Mouse (Mus musculus): ENCODE measurements at regions not wholly inside any gene's neighbourhood (a gene's known extent, or its start where the extent isn't known, plus 50 kb on each side); places are given as distances from the start of the nearest gene placed in this dataset.
"Not testable (repeated sequence)": the region's sequence is repeated elsewhere in the genome, so short reads cannot be mapped to it uniquely, and the experiment has no call there.

DNA sequence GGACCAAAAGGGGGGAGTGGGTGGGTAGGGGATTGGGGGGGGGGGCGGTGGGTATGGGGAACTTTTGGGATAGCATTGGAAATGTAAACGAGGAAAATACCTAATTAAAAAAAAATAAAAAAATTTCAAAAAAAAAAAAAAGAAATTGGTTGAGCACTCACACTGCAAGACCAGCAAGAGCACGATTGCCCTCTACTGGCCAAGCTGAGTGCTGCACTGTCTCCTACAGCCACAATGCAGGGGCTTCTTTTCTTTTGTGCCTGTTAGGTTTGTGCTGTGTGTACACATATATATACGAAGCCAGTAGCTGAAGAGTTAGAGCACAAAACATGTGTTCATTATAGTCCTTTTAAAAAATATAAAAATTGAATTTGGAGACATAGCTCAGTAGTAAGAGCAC lies 55.6 kb downstream of the Mup20 start:
- peak in 1 of 2 experiments; percentile 10 for DNase-seq

DNA sequence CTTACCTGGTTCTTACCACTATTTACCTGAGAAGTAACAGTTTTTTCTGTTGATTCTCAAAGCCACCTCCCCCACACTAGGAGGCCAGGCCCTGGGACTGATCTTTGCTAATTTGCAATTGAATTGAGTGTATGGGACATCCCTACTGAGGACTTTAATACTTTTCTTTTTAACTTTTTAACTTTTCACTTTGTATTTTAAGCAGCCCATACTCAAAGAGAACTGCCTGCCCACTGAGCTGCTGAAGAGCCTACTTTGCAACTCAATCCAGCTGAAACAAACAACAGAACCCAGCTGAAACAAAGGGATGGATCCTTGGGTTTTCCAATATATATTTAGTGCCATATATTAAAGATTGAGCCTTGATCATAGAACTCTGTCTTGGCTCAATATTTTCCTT lies 64.0 kb downstream of the Mup20 start:
- DNase-seq = not testable (repeated sequence)

GRCm38 (mm10) chr4:61976159-61976558 lies 77.8 kb downstream of the Mup20 start:
- no peak for DNase-seq

DNA sequence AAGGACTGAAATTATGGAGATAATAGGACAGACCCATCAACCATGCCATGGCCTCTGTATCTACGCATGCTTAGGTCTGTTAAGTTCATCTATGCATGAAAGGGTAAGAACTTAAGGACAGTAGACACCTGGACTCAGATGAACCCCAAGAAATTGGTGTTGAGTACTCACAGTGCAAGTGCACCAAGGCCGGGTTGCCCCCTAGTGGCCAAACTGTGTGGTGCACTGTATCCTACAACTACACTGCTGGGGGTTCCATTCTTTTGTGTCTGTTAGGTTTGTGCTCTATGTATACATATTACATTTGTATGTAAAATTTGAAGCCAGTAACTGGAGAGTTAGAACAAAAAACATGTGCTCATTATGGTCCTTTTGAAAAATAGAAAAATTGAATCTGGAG lies 80.7 kb downstream of the Mup20 start:
- peak in 1 of 2 experiments; percentile 10 for DNase-seq

- no peak for DNase-seq
Measured at GRCm38 (mm10) chr4:61969691-61970090, 84.3 kb downstream of the Mup20 start.

GRCm38 (mm10) chr4:61967674-61968073 lies 86.3 kb downstream of the Mup20 start:
- DNase-seq = not testable (repeated sequence)

DNA sequence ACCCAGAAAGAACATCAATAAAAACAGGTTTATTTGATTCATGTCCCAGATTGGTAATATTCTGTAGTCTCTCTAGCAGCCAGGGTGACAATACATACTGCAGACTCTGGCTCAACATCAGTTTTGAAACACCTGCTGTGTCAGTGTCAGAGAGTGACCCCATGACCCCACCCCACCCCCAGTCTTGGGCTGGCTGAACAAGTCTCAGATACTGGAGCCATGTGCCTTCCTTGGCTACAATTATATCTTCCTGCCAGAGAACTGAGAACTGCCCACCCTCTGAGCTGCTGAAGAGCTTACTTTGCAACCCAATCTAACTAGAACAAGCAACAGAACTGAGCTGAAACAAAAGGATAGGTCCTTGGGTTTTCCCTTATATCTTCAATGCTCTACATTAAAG lies 91.6 kb downstream of the Mup20 start:
- no peak for DNase-seq

All from cerebellum, postnatal 36 days (tissue).